Mouse (Mus musculus) olfactory bulb, adult 2 months (tissue): ENCODE measurements at regions not wholly inside any gene's neighbourhood (a gene's known extent, or its start where the extent isn't known, plus 50 kb on each side); places are given as distances from the start of the nearest gene placed in this dataset.

ENCODE experiments used
- H3K27ac ChIP-seq: fragments of 200-500 bp; 2 replicates; pipeline ENCODE4 v1.5.1; 2012; ENCODE audit warnings: low read depth, low read length; ENCODE audit not compliant: insufficient read depth
- H3K4me1 ChIP-seq: fragments of 200-500 bp; 2 replicates; pipeline ENCODE4 v1.6.1; 2012; ENCODE audit warnings: low read length; ENCODE audit not compliant: control insufficient read depth, insufficient read depth
- H3K4me3 ChIP-seq: fragments of 200-500 bp; 2 replicates; pipeline ENCODE4 v1.5.1; 2012; ENCODE audit warnings: mild to moderate bottlenecking, low read depth, low read length, moderate library complexity; ENCODE audit not compliant: insufficient read depth
- CTCF ChIP-seq: fragments of 200-500 bp; IDR thresholded peaks from 2 replicates; pipeline ENCODE4 v1.5.1; 2012; ENCODE audit warnings: low read depth, mild to moderate bottlenecking, low read length, moderate library complexity; ENCODE audit not compliant: insufficient read depth
- POLR2A ChIP-seq: fragments of 200-500 bp; IDR thresholded peaks from 2 replicates; pipeline ENCODE4 v1.6.1; 2012; ENCODE audit warnings: mild to moderate bottlenecking, low read depth, low read length, moderate library complexity; ENCODE audit not compliant: insufficient read depth
- WGBS: fragments of 180-500 bp; shearing (Covaris S2); methylation state at CpG from one replicate; pipeline ENCODE4 v1.1.7; 2018; 5-methylcytosine and 5-hydroxymethylcytosine counted together

GRCm38 (mm10) chr9:61289117-61289516 lies 83.0 kb upstream of the Tle3 start:
- Histone ChIP-seq H3K4me1 (peaks cover 5% of the 10 kb centered on the region; the same call in 1 of the 2 replicates), H3K27ac (no peak overlapping the region), H3K4me3 (no peak overlapping the region)
- TF ChIP-seq CTCF (no peak), POLR2A (no peak)
- 90% methylated on average over 12 of the region's 12 CpGs for WGBS

GRCm38 (mm10) chr9:61289713-61290112 lies 82.5 kb upstream of the Tle3 start:
- Histone ChIP-seq H3K4me1 (no peaks in the 10 kb centered on the region; the same call in 1 of the 2 replicates), H3K4me3 (no peak overlapping the region), H3K27ac (no peak overlapping the region)
- 93% methylated on average over 6 of the region's 6 CpGs for WGBS
- TF ChIP-seq CTCF (no peak), POLR2A (no peak)

- Histone ChIP-seq H3K27ac (no peak overlapping the region), H3K4me3 (no peak overlapping the region), H3K4me1 (peaks cover 4% of the 10 kb centered on the region)
- 95% methylated on average over 1 of the region's 1 CpGs for WGBS
- TF ChIP-seq CTCF: no peak
- TF ChIP-seq POLR2A: no peak
Measured at GRCm38 (mm10) chr9:61291646-61292045, 80.5 kb upstream of the Tle3 start.

GRCm38 (mm10) chr9:61292501-61292900 lies 79.7 kb upstream of the Tle3 start:
- WGBS: 96% methylated on average over 3 of the region's 3 CpGs
- no peak overlapping the region for H3K27ac ChIP-seq
- no peak overlapping the region for H3K4me3 ChIP-seq
- H3K4me1 ChIP-seq: peaks cover 6% of the 10 kb centered on the region
- TF ChIP-seq CTCF (no peak), POLR2A (no peak)

- TF ChIP-seq CTCF (no peak), POLR2A (no peak)
- Histone ChIP-seq H3K27ac (no peak overlapping the region), H3K4me3 (no peak overlapping the region), H3K4me1 (peaks cover 6% of the 10 kb centered on the region)
- 66% methylated on average over 11 of the region's 11 CpGs for WGBS
Measured at GRCm38 (mm10) chr9:61293223-61293985, 78.8 kb upstream of the Tle3 start.

GRCm38 (mm10) chr9:61295001-61295400 lies 77.2 kb upstream of the Tle3 start:
- Histone ChIP-seq H3K27ac (no peak overlapping the region), H3K4me1 (peaks cover 6% of the 10 kb centered on the region), H3K4me3 (no peak overlapping the region)
- WGBS: 79% methylated on average over 5 of the region's 5 CpGs
- TF ChIP-seq CTCF (no peak), POLR2A (no peak)

GRCm38 (mm10) chr9:61296311-61296947 lies 75.7 kb upstream of the Tle3 start:
- TF ChIP-seq POLR2A (no peak), CTCF (no peak)
- no peak overlapping the region for H3K4me3 ChIP-seq
- 86% methylated on average over 9 of the region's 9 CpGs for WGBS

GRCm38 (mm10) chr9:61297385-61297784 lies 74.8 kb upstream of the Tle3 start:
- H3K4me3 ChIP-seq: no peak overlapping the region
- no peak overlapping the region for H3K27ac ChIP-seq
- 30% methylated on average over 4 of the region's 4 CpGs for WGBS
- H3K4me1 ChIP-seq: peaks cover 6% of the 10 kb centered on the region
- TF ChIP-seq POLR2A (no peak), CTCF (no peak)

More at GRCm38 (mm10) chr9:61296311-61296947, 75.7 kb upstream of the Tle3 start:
- no peak overlapping the region for H3K27ac ChIP-seq
- H3K4me1 ChIP-seq: peaks cover 6% of the 10 kb centered on the region

- no peak overlapping the region for H3K27ac ChIP-seq
- TF ChIP-seq CTCF (no peak), POLR2A (no peak)
- WGBS: 89% methylated on average over 8 of the region's 8 CpGs
Measured at GRCm38 (mm10) chr9:61299873-61300560, 72.1 kb upstream of the Tle3 start.

More at GRCm38 (mm10) chr9:61299873-61300560, 72.1 kb upstream of the Tle3 start:
- H3K4me1 ChIP-seq: peaks cover 6% of the 10 kb centered on the region
- no peak overlapping the region for H3K4me3 ChIP-seq
